Mouse (Mus musculus): ENCODE data around the gene Pebp1. TPM values are rescaled to one million over a fixed set of nuclear protein-coding genes. Genes with fewer than 3 reads are reported as not detected.

Gene Pebp1
- polyA plus RNA-seq, 1 experiment from 2014 or later: 289 TPM

DNA sequence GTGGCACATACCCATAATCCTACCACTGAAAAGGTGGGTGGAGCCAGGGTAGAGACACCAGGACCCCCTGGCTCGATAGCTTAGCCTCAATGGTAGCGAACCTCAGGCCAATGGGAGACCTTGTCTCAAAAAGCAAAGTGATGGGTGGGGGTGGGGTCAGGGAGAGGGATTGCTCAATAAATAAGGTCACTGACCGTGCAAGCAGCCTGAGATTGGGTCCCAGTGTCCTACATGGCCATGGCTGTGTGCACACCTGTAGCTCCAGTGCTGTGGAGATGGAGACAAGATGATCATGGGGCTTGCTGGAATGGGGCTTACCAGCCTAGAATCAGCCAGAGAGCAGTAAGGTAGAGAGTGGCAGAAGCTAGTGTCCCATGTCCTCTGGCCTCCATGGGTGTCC lies 35.7 kb downstream of the Pebp1 start:
- 90% methylated on average over 3 of the region's 3 CpGs for WGBS
- Histone ChIP-seq H3K9me3 (ENCODE audit: low read length) (no peaks in the 10 kb centered on the region), H3K27me3 (replicated peaks; ENCODE audit: insufficient read depth, low read length) (no peaks in the 10 kb centered on the region), H3K36me3 (ENCODE audit: insufficient read depth, low read length) (peaks cover 33% of the 10 kb centered on the region), H3K4me2 (replicated peaks; ENCODE audit: low read depth, low read length) (no peak overlapping the region), H3K4me3 (ENCODE audit: low read depth, low read length) (no peak overlapping the region), H3K4me1 (ENCODE audit: insufficient read depth, low read depth, low read length) (no peaks in the 10 kb centered on the region), H3K9ac (replicated peaks; ENCODE audit: low read depth) (no peak overlapping the region), H3K27ac (ENCODE audit: low read length) (no peak overlapping the region)
- TF ChIP-seq CTCF (IDR thresholded peaks at IDR 0.05): no peak
- no peak for TF ChIP-seq EP300 (IDR thresholded peaks at IDR 0.05)
- DNase-seq (ENCODE audit: low spot score): no peak
- ATAC-seq: no peak

GRCm38 (mm10) chr5:117250796-117251195 lies 36.6 kb downstream of the Pebp1 start:
- TF ChIP-seq EP300 (IDR thresholded peaks at IDR 0.05) (no peak), CTCF (IDR thresholded peaks at IDR 0.05) (no peak)
- no peaks in the 10 kb centered on the region for H3K9me3 ChIP-seq (ENCODE audit: low read length)
- WGBS: 42% methylated on average over 17 of the region's 24 CpGs
- H3K4me3 ChIP-seq (ENCODE audit: low read depth, low read length): no peak overlapping the region
- DNase-seq (ENCODE audit: low spot score) (no peak), ATAC-seq (no peak)
- H3K36me3 ChIP-seq (ENCODE audit: insufficient read depth, low read length): peaks cover 26% of the 10 kb centered on the region; the same call in 1 of the 2 replicates
- no peak overlapping the region for H3K9ac ChIP-seq (replicated peaks; ENCODE audit: low read depth)
- H3K4me1 ChIP-seq (ENCODE audit: insufficient read depth, low read depth, low read length): no peaks in the 10 kb centered on the region
- H3K27me3 ChIP-seq (replicated peaks; ENCODE audit: insufficient read depth, low read length): no peaks in the 10 kb centered on the region
- H3K27ac ChIP-seq (ENCODE audit: low read length): no peak overlapping the region
- no peak overlapping the region for H3K4me2 ChIP-seq (replicated peaks; ENCODE audit: low read depth, low read length)

GRCm38 (mm10) chr5:117248351-117248750 lies 39.1 kb downstream of the Pebp1 start:
- 33% methylated on average over 10 of the region's 10 CpGs for WGBS
- Histone ChIP-seq H3K27me3 (replicated peaks; ENCODE audit: insufficient read depth, low read length) (no peaks in the 10 kb centered on the region), H3K4me2 (replicated peaks; ENCODE audit: low read depth, low read length) (no peak overlapping the region), H3K27ac (ENCODE audit: low read length) (no peak overlapping the region), H3K9ac (replicated peaks; ENCODE audit: low read depth) (no peak overlapping the region), H3K9me3 (ENCODE audit: low read length) (no peaks in the 10 kb centered on the region), H3K4me1 (ENCODE audit: insufficient read depth, low read depth, low read length) (no peaks in the 10 kb centered on the region), H3K36me3 (ENCODE audit: insufficient read depth, low read length) (peaks cover 13% of the 10 kb centered on the region; the same call in 1 of the 2 replicates), H3K4me3 (ENCODE audit: low read depth, low read length) (no peak overlapping the region)
- TF ChIP-seq EP300 (IDR thresholded peaks at IDR 0.05) (no peak), CTCF (IDR thresholded peaks at IDR 0.05) (no peak)
- DNase-seq (ENCODE audit: low spot score): no peak
- ATAC-seq: no peak

GRCm38 (mm10) chr5:117245170-117245569 lies 42.3 kb downstream of the Pebp1 start:
- H3K27me3 ChIP-seq (replicated peaks; ENCODE audit: insufficient read depth, low read length): no peaks in the 10 kb centered on the region
- no peaks in the 10 kb centered on the region for H3K9me3 ChIP-seq (ENCODE audit: low read length)
- H3K36me3 ChIP-seq (ENCODE audit: insufficient read depth, low read length): no peaks in the 10 kb centered on the region
- ATAC-seq: no peak
- H3K4me2 ChIP-seq (replicated peaks; ENCODE audit: low read depth, low read length): no peak overlapping the region
- H3K9ac ChIP-seq (replicated peaks; ENCODE audit: low read depth): no peak overlapping the region
- H3K4me1 ChIP-seq (ENCODE audit: insufficient read depth, low read depth, low read length): no peaks in the 10 kb centered on the region
- H3K4me3 ChIP-seq (ENCODE audit: low read depth, low read length): no peak overlapping the region
- 91% methylated on average over 8 of the region's 8 CpGs for WGBS
- DNase-seq (ENCODE audit: low spot score): no peak
- TF ChIP-seq EP300 (IDR thresholded peaks at IDR 0.05) (no peak), CTCF (IDR thresholded peaks at IDR 0.05) (no peak)
- no peak overlapping the region for H3K27ac ChIP-seq (ENCODE audit: low read length)

- 45% methylated on average over 22 of the region's 22 CpGs for WGBS
- ATAC-seq (no peak), DNase-seq (ENCODE audit: low spot score) (no peak)
- Histone ChIP-seq H3K36me3 (ENCODE audit: insufficient read depth, low read length) (no peaks in the 10 kb centered on the region), H3K9ac (replicated peaks; ENCODE audit: low read depth) (no peak overlapping the region), H3K4me2 (replicated peaks; ENCODE audit: low read depth, low read length) (no peak overlapping the region), H3K4me3 (ENCODE audit: low read depth, low read length) (no peak overlapping the region), H3K27me3 (replicated peaks; ENCODE audit: insufficient read depth, low read length) (no peaks in the 10 kb centered on the region), H3K27ac (ENCODE audit: low read length) (no peak overlapping the region), H3K4me1 (ENCODE audit: insufficient read depth, low read depth, low read length) (no peaks in the 10 kb centered on the region), H3K9me3 (ENCODE audit: low read length) (no peaks in the 10 kb centered on the region)
- TF ChIP-seq EP300 (IDR thresholded peaks at IDR 0.05): no peak
- TF ChIP-seq CTCF (IDR thresholded peaks at IDR 0.05): no peak
Observed at GRCm38 (mm10) chr5:117242671-117243478, 44.5 kb downstream of the Pebp1 start.

- no peaks in the 10 kb centered on the region for H3K36me3 ChIP-seq (ENCODE audit: insufficient read depth, low read length)
- H3K9ac ChIP-seq (replicated peaks; ENCODE audit: low read depth): no peak overlapping the region
- WGBS: 69% methylated on average over 16 of the region's 16 CpGs
- H3K4me1 ChIP-seq (ENCODE audit: insufficient read depth, low read depth, low read length): no peaks in the 10 kb centered on the region
- H3K4me2 ChIP-seq (replicated peaks; ENCODE audit: low read depth, low read length): no peak overlapping the region
- no peak for TF ChIP-seq CTCF (IDR thresholded peaks at IDR 0.05)
- TF ChIP-seq EP300 (IDR thresholded peaks at IDR 0.05): no peak
- DNase-seq (ENCODE audit: low spot score): no peak
- H3K9me3 ChIP-seq (ENCODE audit: low read length): no peaks in the 10 kb centered on the region
- no peak overlapping the region for H3K27ac ChIP-seq (ENCODE audit: low read length)
- no peaks in the 10 kb centered on the region for H3K27me3 ChIP-seq (replicated peaks; ENCODE audit: insufficient read depth, low read length)
- no peak for ATAC-seq
- no peak overlapping the region for H3K4me3 ChIP-seq (ENCODE audit: low read depth, low read length)
Observed at GRCm38 (mm10) chr5:117241935-117242531, 45.4 kb downstream of the Pebp1 start.

Data from lung, postnatal 0 days (tissue).